In the genomic region with DNA sequence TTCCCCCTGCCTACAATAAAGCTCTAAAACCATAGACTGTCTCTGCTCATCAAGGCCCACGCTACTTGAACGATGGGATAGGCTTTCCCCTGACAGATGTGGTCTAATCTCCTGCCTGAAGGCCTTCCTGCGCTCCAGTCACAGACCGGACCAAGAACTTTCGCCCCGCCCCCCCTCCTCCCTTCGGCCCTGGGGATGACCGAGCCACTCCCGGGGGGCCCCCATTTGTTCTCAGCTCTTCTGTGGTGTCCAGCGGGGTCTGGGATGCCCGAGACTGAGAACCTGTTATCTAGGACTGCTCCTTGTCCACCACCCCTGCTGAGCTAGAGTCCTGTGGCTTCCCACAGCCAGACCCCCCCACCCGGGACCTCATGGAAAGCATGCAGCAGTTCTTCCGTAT, we compare ENCODE assay signal across 9 mouse cellular contexts. TPM values are rescaled to one million over a fixed set of nuclear protein-coding genes. Genes with fewer than 3 reads are reported as not detected.
A peak's percentile ranks its signal among the peaks of the same experiment; 100 is the strongest.
DNase-seq lines count a peak whose midpoint lies in the region; ATAC-seq and TF ChIP-seq lines count a peak whose summit lies in the region.
"Had no signal": no experiment of that assay in that cellular context is flagged by ENCODE, and none has a peak within 500 bp of the region (broad histone marks: within the 10 kb centered on the region; RNA-seq: fewer than 3 reads in every experiment).

No protein-coding gene starts in this region.

- peak overlapping the region; percentile 30 for H3K4me3 ChIP-seq in heart, embryonic 16.5 days (ENCODE audit: low read length)
- H3K4me3 ChIP-seq in ES-E14 (ENCODE audit: insufficient read depth in 1 of 2, low read depth in 1 of 2, low read length in 2 of 2, poor library complexity in 1 of 2, severe bottlenecking in 1 of 2) = peak overlapping the region; percentile 31 to 70
- 0 out of 2 replicates have a peak overlapping the region, but pooled peaks have one; percentile 9 for H3K4me3 ChIP-seq in embryonic facial prominence, embryonic 12.5 days
- H3K4me3 ChIP-seq in midbrain, embryonic 12.5 days = peak overlapping the region; percentile 14; the same call in 1 of the 2 replicates
- H3K4me3 ChIP-seq: myocyte had no signal

- ATAC-seq in heart, embryonic 16.5 days (replicated peaks; ENCODE audit: extremely low read depth, insufficient read depth, low FRiP score) = no peak
- no peak for ATAC-seq in embryonic facial prominence, embryonic 12.5 days (ENCODE audit: insufficient number of reproducible peaks, insufficient read depth, low FRiP score, low TSS enrichment)
- ATAC-seq in midbrain, embryonic 12.5 days (ENCODE audit: low FRiP score, low read depth) = no peak

- WGBS in heart, embryonic 16.5 days = 15% methylated on average over 13 of the region's 13 CpGs
- WGBS in embryonic facial prominence, embryonic 12.5 days = 3% methylated on average over 13 of the region's 13 CpGs
- 5% methylated on average over 13 of the region's 13 CpGs for WGBS in midbrain, embryonic 12.5 days

- no peak for DNase-seq in heart, postnatal 10 days
- DNase-seq in ES-E14 (ENCODE audit: low read depth, low spot score) = peak; percentile 67
- no peak for DNase-seq in cerebellum, adult 9-11 months
- DNase-seq in right cerebral cortex, adult 18-20 months = no peak

- H3K9ac ChIP-seq in heart, embryonic 16.5 days (ENCODE audit: low read length) = peak overlapping the region; percentile 46; the same call in 1 of the 2 replicates
- peak overlapping the region; percentile 81 for H3K9ac ChIP-seq in ES-E14 (ENCODE audit: insufficient read depth, low read depth, low read length, poor library complexity, severe bottlenecking)
- no peak overlapping the region for H3K9ac ChIP-seq in embryonic facial prominence, embryonic 12.5 days
- H3K9ac ChIP-seq in midbrain, embryonic 12.5 days (replicated peaks) = no peak overlapping the region

- in situ Hi-C loops in ES-E14 (cut with MboI; ENCODE audit: low sequenced_read_pairs in 2 of 2, unreplicated experiment in 2 of 2) = no loop called here

- H3K9me3 ChIP-seq in heart, embryonic 16.5 days (replicated peaks; ENCODE audit: control insufficient read depth, low read length) = no peaks in the 10 kb centered on the region
- H3K9me3 ChIP-seq in ES-E14 (ENCODE audit: control insufficient read depth, insufficient read depth, low read depth, low read length) = no peaks in the 10 kb centered on the region
- H3K9me3 ChIP-seq in embryonic facial prominence, embryonic 12.5 days = no peaks in the 10 kb centered on the region
- H3K9me3 ChIP-seq in midbrain, embryonic 12.5 days = no peaks in the 10 kb centered on the region

- H3K4me1 ChIP-seq in heart, embryonic 16.5 days (ENCODE audit: control insufficient read depth, insufficient read depth, low read length) = peaks cover 3% of the 10 kb centered on the region; the same call in 1 of the 2 replicates
- peaks cover 16 to 37% of the 10 kb centered on the region in 2 experiments for H3K4me1 ChIP-seq in ES-E14 (ENCODE audit: control insufficient read depth in 2 of 2, insufficient read depth in 2 of 2, low read length in 2 of 2, poor library complexity in 1 of 2)
- peaks cover 4% of the 10 kb centered on the region; the same call in 1 of the 2 replicates for H3K4me1 ChIP-seq in embryonic facial prominence, embryonic 12.5 days
- peaks cover 5% of the 10 kb centered on the region for H3K4me1 ChIP-seq in midbrain, embryonic 12.5 days

- H3K4me2 ChIP-seq in heart, embryonic 16.5 days (ENCODE audit: low read depth, low read length) = peak overlapping the region; percentile 61
- H3K4me2 ChIP-seq in embryonic facial prominence, embryonic 12.5 days (replicated peaks) = peak overlapping the region; percentile 33
- peak overlapping the region; percentile 35 for H3K4me2 ChIP-seq in midbrain, embryonic 12.5 days (replicated peaks)

- intact Hi-C loops in heart, postnatal 10 days (cut with DNase I) = no loop called here

- H3K36me3 ChIP-seq in heart, embryonic 16.5 days (ENCODE audit: control insufficient read depth, insufficient read depth) = no peaks in the 10 kb centered on the region
- no peaks in the 10 kb centered on the region for H3K36me3 ChIP-seq in ES-E14 (ENCODE audit: control insufficient read depth, insufficient read depth, low read length, poor library complexity, severe bottlenecking)
- H3K36me3 ChIP-seq in embryonic facial prominence, embryonic 12.5 days = no peaks in the 10 kb centered on the region
- H3K36me3 ChIP-seq in midbrain, embryonic 12.5 days = no peaks in the 10 kb centered on the region

- H3K27ac ChIP-seq in heart, embryonic 16.5 days (ENCODE audit: low read length) = no peak overlapping the region; the same call in 1 of the 2 replicates
- H3K27ac ChIP-seq in ES-E14 (ENCODE audit: insufficient read depth, low read depth, low read length, poor library complexity, severe bottlenecking) = peak overlapping the region; percentile 100
- no peak overlapping the region for H3K27ac ChIP-seq in embryonic facial prominence, embryonic 12.5 days
- H3K27ac ChIP-seq in midbrain, embryonic 12.5 days (replicated peaks) = no peak overlapping the region

- H3K27me3 ChIP-seq in heart, embryonic 16.5 days (ENCODE audit: control insufficient read depth, insufficient read depth, low read length) = no peaks in the 10 kb centered on the region
- no peaks in the 10 kb centered on the region for H3K27me3 ChIP-seq in embryonic facial prominence, embryonic 12.5 days
- no peaks in the 10 kb centered on the region for H3K27me3 ChIP-seq in midbrain, embryonic 12.5 days

TF ChIP-seq in ES-E14, 5 proteins besides CTCF, POLR2A, EP300 and RAD21:
- TF ChIP-seq ZC3H11A (IDR thresholded peaks at IDR 0.05; ENCODE audit: borderline replicate concordance, low read depth, low read length) (no peak), MAFK (IDR thresholded peaks at IDR 0.05; ENCODE audit: insufficient read depth, low read depth, low read length) (no peak), CHD2 (IDR thresholded peaks at IDR 0.05; ENCODE audit: low read depth, low read length) (no peak), ZNF384 (IDR thresholded peaks at IDR 0.05; ENCODE audit: low read depth, low read length) (no peak), HCFC1 (IDR thresholded peaks at IDR 0.05; ENCODE audit: borderline replicate concordance, insufficient read depth, low read length) (no peak)
TF ChIP-seq in ES-E14: peak in this region for 0.

RNA-seq across cellular contexts. Expression of gene Ube2q1, which starts 26.1 kb away (rescaled TPM):
- 7.2 and 8.3 TPM in 2 replicates for polyA plus RNA-seq in heart, embryonic 16.5 days (2015; fragmentation: Nextera tagmentation; extraction: Ambion mirVana)
- 10 to 100 TPM; 32.3 to 37.3 TPM for total RNA-seq in heart, postnatal 10 days (2021)
- total RNA-seq in ES-E14 (2012; rRNA removed) = 45.2 and 47.6 TPM in 2 replicates
- 17.5 and 18.0 TPM in 2 replicates for polyA plus RNA-seq in embryonic facial prominence, embryonic 12.5 days (2016; fragmentation: Nextera tagmentation; extraction: Ambion mirVana)
- polyA plus RNA-seq in midbrain, embryonic 12.5 days (2016; fragmentation: Nextera tagmentation; extraction: Ambion mirVana) = 18.5 and 21.6 TPM in 2 replicates

RNA-seq across cellular contexts. Expression of gene She, which starts 31.7 kb away (rescaled TPM):
- polyA plus RNA-seq in heart, embryonic 16.5 days (2015; fragmentation: Nextera tagmentation; extraction: Ambion mirVana) = 4.8 and 7.2 TPM in 2 replicates
- 10 to 100 TPM; 24.8 to 25.3 TPM for total RNA-seq in heart, postnatal 10 days (2021)
- 2.0 and 2.6 TPM in 2 replicates for total RNA-seq in ES-E14 (2012; rRNA removed)
- polyA plus RNA-seq in embryonic facial prominence, embryonic 12.5 days (2016; fragmentation: Nextera tagmentation; extraction: Ambion mirVana) = 4.8 and 5.0 TPM in 2 replicates
- polyA plus RNA-seq in midbrain, embryonic 12.5 days (2016; fragmentation: Nextera tagmentation; extraction: Ambion mirVana) = 2.5 and 2.6 TPM in 2 replicates
- total RNA-seq: hematopoietic stem cell, adult 5-6 weeks had no signal
- polyA plus RNA-seq: myocyte had no signal

RNA-seq across cellular contexts. Expression of gene Chrnb2, which starts 35.0 kb away (rescaled TPM):
- 0.25 and 0.29 TPM in 2 replicates for polyA plus RNA-seq in heart, embryonic 16.5 days (2015; fragmentation: Nextera tagmentation; extraction: Ambion mirVana)
- under 1 TPM; 0.12 to 0.22 TPM for total RNA-seq in heart, postnatal 10 days (2021)
- 0.67 and 2.1 TPM in 2 replicates for total RNA-seq in ES-E14 (2012; rRNA removed)
- polyA plus RNA-seq in embryonic facial prominence, embryonic 12.5 days (2016; fragmentation: Nextera tagmentation; extraction: Ambion mirVana) = 3.2 and 4.3 TPM in 2 replicates
- polyA plus RNA-seq in midbrain, embryonic 12.5 days (2016; fragmentation: Nextera tagmentation; extraction: Ambion mirVana) = 24.7 and 26.2 TPM in 2 replicates

Comparison
In these comparisons a context has a peak if more than half of its experiments do, and no peak if none do; other contexts are left out.
1. H3K9ac ChIP-seq: peak in heart, embryonic 16.5 days (single experiment) and ES-E14 (single experiment); none in embryonic facial prominence, embryonic 12.5 days (single experiment) and midbrain, embryonic 12.5 days (single experiment).
2. Peak in every context shown above with its lines, with median percentiles within 50 percentile points of each other: H3K4me2 ChIP-seq and H3K4me3 ChIP-seq.